15 mouse cellular contexts compared by ENCODE assay signal in the genomic region with DNA sequence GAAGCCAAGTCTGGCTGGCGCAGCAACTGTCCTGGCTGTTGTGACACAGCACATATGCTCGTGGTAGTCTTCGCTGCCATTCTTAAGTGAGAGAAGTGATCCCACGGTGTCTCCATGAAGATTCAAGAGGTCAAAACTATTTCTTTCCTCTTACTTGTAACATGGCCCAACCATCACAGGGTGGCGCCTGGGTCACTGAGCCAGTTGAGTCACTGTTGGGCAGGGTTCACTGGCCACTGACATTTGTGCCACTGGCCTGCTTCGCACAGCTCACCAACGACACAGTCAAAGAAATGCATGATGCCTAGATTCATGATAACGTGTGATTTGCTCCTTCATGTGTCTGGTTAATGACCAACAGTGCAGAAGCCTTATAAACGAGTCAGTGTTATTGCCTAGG.
DNase-seq lines count a peak whose midpoint lies in the region; ATAC-seq and TF ChIP-seq lines count a peak whose summit lies in the region.
"Had no signal": no experiment of that assay in that cellular context is flagged by ENCODE, and none has a peak within 500 bp of the region (broad histone marks: within the 10 kb centered on the region; RNA-seq: fewer than 3 reads in every experiment).

No protein-coding gene starts in this region.

- no peaks in the 10 kb centered on the region for H3K36me3 ChIP-seq in heart, adult 2 months (ENCODE audit: control insufficient read depth, insufficient read depth, low read length)
- no peaks in the 10 kb centered on the region for H3K36me3 ChIP-seq in limb, embryonic 11.5 days (ENCODE audit: control insufficient read depth, insufficient read depth, low read length)
- no peaks in the 10 kb centered on the region for H3K36me3 ChIP-seq in limb, embryonic 10.5 days
- H3K36me3 ChIP-seq in CH12.LX (replicated peaks in 1 of 2; ENCODE audit: control insufficient read depth in 1 of 2, insufficient read depth in 1 of 2, low read length in 1 of 2): no peaks in the 10 kb centered on the region
- no peaks in the 10 kb centered on the region for H3K36me3 ChIP-seq in forebrain, embryonic 13.5 days (ENCODE audit: poor library complexity, severe bottlenecking)
- H3K36me3 ChIP-seq: embryonic facial prominence, embryonic 10.5 days; liver, embryonic 13.5 days had no signal

- no peaks in the 10 kb centered on the region for H3K27me3 ChIP-seq in heart, adult 2 months (ENCODE audit: control insufficient read depth, insufficient read depth, low read length)
- no peaks in the 10 kb centered on the region for H3K27me3 ChIP-seq in limb, embryonic 11.5 days (ENCODE audit: control insufficient read depth, insufficient read depth, low read length)
- no peaks in the 10 kb centered on the region for H3K27me3 ChIP-seq in limb, embryonic 10.5 days (ENCODE audit: low read depth, poor library complexity, severe bottlenecking)
- no peaks in the 10 kb centered on the region for H3K27me3 ChIP-seq in CH12.LX (replicated peaks)
- no peaks in the 10 kb centered on the region for H3K27me3 ChIP-seq in forebrain, embryonic 13.5 days
- H3K27me3 ChIP-seq: liver, embryonic 13.5 days had no signal

- TF ChIP-seq POLR2A in heart, adult 2 months (IDR thresholded peaks at IDR 0.05; ENCODE audit: insufficient read depth, low read depth, low read length): no peak
- TF ChIP-seq POLR2A in CH12.LX (IDR thresholded peaks at IDR 0.05; ENCODE audit: low read depth, low read length): no peak

- no peaks in the 10 kb centered on the region for H3K79me2 ChIP-seq in heart, adult 2 months (replicated peaks; ENCODE audit: control insufficient read depth, insufficient read depth, low read length)
- no peaks in the 10 kb centered on the region for H3K79me2 ChIP-seq in CH12.LX (replicated peaks; ENCODE audit: control insufficient read depth, extremely low read depth, insufficient read depth, poor library complexity, severe bottlenecking)

- H3K27ac ChIP-seq in heart, adult 2 months: no peak overlapping the region
- H3K27ac ChIP-seq in limb, embryonic 11.5 days (replicated peaks; ENCODE audit: low read depth, low read length): no peak overlapping the region
- no peak overlapping the region for H3K27ac ChIP-seq in limb, embryonic 10.5 days
- H3K27ac ChIP-seq in CH12.LX (ENCODE audit: insufficient read depth, low read depth): no peak overlapping the region
- H3K27ac ChIP-seq in forebrain, embryonic 13.5 days: no peak overlapping the region
- H3K27ac ChIP-seq: embryonic facial prominence, embryonic 10.5 days; hindbrain, embryonic 14.5 days; liver, embryonic 13.5 days had no signal

- dilution Hi-C loops in CH12.LX (cut with MboI; ENCODE audit: extremely low pct_ligation_motif_present, extremely low pct_unique_long_range_greater_than_20kb, low sequenced_read_pairs): no loop called here

- no peaks in the 10 kb centered on the region for H3K9me3 ChIP-seq in limb, embryonic 11.5 days (ENCODE audit: control insufficient read depth, low read length)
- no peaks in the 10 kb centered on the region for H3K9me3 ChIP-seq in limb, embryonic 10.5 days (replicated peaks)
- no peaks in the 10 kb centered on the region for H3K9me3 ChIP-seq in CH12.LX (replicated peaks; ENCODE audit: low read length)
- H3K9me3 ChIP-seq in forebrain, embryonic 13.5 days (replicated peaks): no peaks in the 10 kb centered on the region
- H3K9me3 ChIP-seq: embryonic facial prominence, embryonic 10.5 days; liver, embryonic 13.5 days; megakaryocyte, embryonic 14.5 days had no signal

- peak; percentile 42 for TF ChIP-seq RAD21 in CH12.LX (IDR thresholded peaks at IDR 0.05; ENCODE audit: low read depth, low read length)

- peak; percentile 8 for DNase-seq in adrenal gland, postnatal 25 days
- no peak for DNase-seq in adrenal gland, postnatal 10 days
- DNase-seq in heart, adult 2 months: no peak
- no peak for DNase-seq in heart, adult 8-10 months (ENCODE audit: low spot score)
- DNase-seq in limb, embryonic 11.5 days (ENCODE audit: low spot score): peak; percentile 24
- DNase-seq in limb, embryonic 10.5 days (ENCODE audit: low spot score): no peak
- no peak for DNase-seq in CH12.LX (ENCODE audit: extremely low read depth)
- DNase-seq: cerebellum, adult 11 months; liver, embryonic 13.5 days; right cerebral cortex, adult 18-20 months; thymus, postnatal 14 days had no signal

- peak; percentile 53 for TF ChIP-seq CTCF in heart, adult 2 months (IDR thresholded peaks at IDR 0.05)
- TF ChIP-seq CTCF in CH12.LX (conservative IDR thresholded peaks at IDR 0.05 in 1 of 2, IDR thresholded peaks at IDR 0.05 in 1 of 2; ENCODE audit: low read depth in 2 of 2, low read length in 2 of 2): peak in 1 of 2 experiments; percentile 59; a peak in 2 of 4 replicates

- 72% methylated on average over 9 of the region's 9 CpGs for WGBS in heart, adult 2 months
- whole genome bisulfite sequencing in limb, embryonic 11.5 days: 80% methylated on average over 9 of the region's 9 CpGs
- WGBS in limb, embryonic 10.5 days: 78% methylated on average over 9 of the region's 9 CpGs
- WGBS in forebrain, embryonic 13.5 days: 82% methylated on average over 9 of the region's 9 CpGs

- TF ChIP-seq EP300 in heart, adult 2 months (IDR thresholded peaks at IDR 0.05; ENCODE audit: insufficient read depth, low read depth, low read length): no peak
- no peak for TF ChIP-seq EP300 in CH12.LX (IDR thresholded peaks at IDR 0.05; ENCODE audit: low read length)

- H3K9ac ChIP-seq in heart, adult 2 months (ENCODE audit: low read depth, low read length): no peak overlapping the region
- H3K9ac ChIP-seq in limb, embryonic 11.5 days (ENCODE audit: low read length): no peak overlapping the region
- no peak overlapping the region for H3K9ac ChIP-seq in CH12.LX (ENCODE audit: insufficient read depth, low read depth)
- no peak overlapping the region for H3K9ac ChIP-seq in forebrain, embryonic 13.5 days
- H3K9ac ChIP-seq: hindbrain, embryonic 14.5 days; liver, embryonic 13.5 days had no signal

- ATAC-seq in limb, embryonic 11.5 days (ENCODE audit: insufficient number of reproducible peaks, low FRiP score, low TSS enrichment, low read depth): no peak
- no peak for ATAC-seq in forebrain, embryonic 13.5 days

- in situ Hi-C loops in CH12.LX (cut with MboI; ENCODE audit: low pct_ligation_motif_present, low pct_unique_long_range_greater_than_20kb, low sequenced_read_pairs): no loop called here

- no peak overlapping the region for H3K4me2 ChIP-seq in limb, embryonic 11.5 days (ENCODE audit: low read depth, severe bottlenecking)
- H3K4me2 ChIP-seq in CH12.LX (ENCODE audit: insufficient read depth, low read depth, poor library complexity, severe bottlenecking): no peak overlapping the region
- H3K4me2 ChIP-seq in forebrain, embryonic 13.5 days: no peak overlapping the region
- H3K4me2 ChIP-seq: hindbrain, embryonic 14.5 days; liver, embryonic 13.5 days had no signal

- intact Hi-C loops in heart, adult 2 months (cut with DNase I): no loop called here

- H3K4me1 ChIP-seq in heart, adult 2 months (ENCODE audit: control insufficient read depth, insufficient read depth, low read length): no peaks in the 10 kb centered on the region
- H3K4me1 ChIP-seq in limb, embryonic 11.5 days (ENCODE audit: control insufficient read depth, insufficient read depth, low read length): no peaks in the 10 kb centered on the region
- no peaks in the 10 kb centered on the region for H3K4me1 ChIP-seq in limb, embryonic 10.5 days
- H3K4me1 ChIP-seq in CH12.LX (ENCODE audit: control insufficient read depth in 1 of 2, insufficient read depth in 2 of 2): no peaks in the 10 kb centered on the region
- 0 out of 2 replicates have a peak, but pooled peaks cover 8% of the 10 kb centered on the region for H3K4me1 ChIP-seq in forebrain, embryonic 13.5 days
- H3K4me1 ChIP-seq: liver, embryonic 13.5 days; megakaryocyte, embryonic 14.5 days had no signal

- H3K4me3 ChIP-seq in heart, adult 2 months: no peak overlapping the region
- no peak overlapping the region for H3K4me3 ChIP-seq in limb, embryonic 11.5 days (ENCODE audit: low read depth, low read length)
- H3K4me3 ChIP-seq in limb, embryonic 10.5 days: no peak overlapping the region
- no peak overlapping the region for H3K4me3 ChIP-seq in CH12.LX (replicated peaks in 1 of 3; ENCODE audit: low read depth in 2 of 3, low read length in 2 of 3, poor library complexity in 1 of 3)
- no peak overlapping the region for H3K4me3 ChIP-seq in forebrain, embryonic 13.5 days
- H3K4me3 ChIP-seq: embryonic facial prominence, embryonic 10.5 days; liver, embryonic 13.5 days; megakaryocyte, embryonic 14.5 days had no signal

TF ChIP-seq in CH12.LX, 34 proteins besides CTCF, POLR2A, EP300 and RAD21:
- no peak for TF ChIP-seq USF1 (IDR thresholded peaks at IDR 0.05; ENCODE audit: low read depth, low read length)
- no peak for TF ChIP-seq CHD1 (IDR thresholded peaks at IDR 0.05; ENCODE audit: low read depth, low read length)
- peak; percentile 65 for TF ChIP-seq SMC3 (IDR thresholded peaks at IDR 0.05; ENCODE audit: low read depth, low read length)
TF ChIP-seq in CH12.LX: peak in this region for 1.

Comparison
In these comparisons a context has a peak if more than half of its experiments do, and no peak if none do; other contexts are left out.
1. DNase-seq: peak in adrenal gland, postnatal 25 days (single experiment) and limb, embryonic 11.5 days (single experiment); none in adrenal gland, postnatal 10 days (single experiment), heart, adult 2 months (0 of 2), heart, adult 8-10 months (single experiment), limb, embryonic 10.5 days (single experiment) and CH12.LX (single experiment).